Mouse (Mus musculus): Measurements from ENCODE around the gene Jade3. TPM values are rescaled to one million over a fixed set of nuclear protein-coding genes. Genes with fewer than 3 reads are reported as not detected.
"Not testable (repeated sequence)": the region's sequence is repeated elsewhere in the genome, so short reads cannot be mapped to it uniquely, and the experiment has no call there.

Jade3 gene
- polyA plus RNA-seq (2015; fragmentation: Nextera tagmentation; extraction: Ambion mirVana), result 8.0 and 8.3 TPM in 2 replicates

DNA sequence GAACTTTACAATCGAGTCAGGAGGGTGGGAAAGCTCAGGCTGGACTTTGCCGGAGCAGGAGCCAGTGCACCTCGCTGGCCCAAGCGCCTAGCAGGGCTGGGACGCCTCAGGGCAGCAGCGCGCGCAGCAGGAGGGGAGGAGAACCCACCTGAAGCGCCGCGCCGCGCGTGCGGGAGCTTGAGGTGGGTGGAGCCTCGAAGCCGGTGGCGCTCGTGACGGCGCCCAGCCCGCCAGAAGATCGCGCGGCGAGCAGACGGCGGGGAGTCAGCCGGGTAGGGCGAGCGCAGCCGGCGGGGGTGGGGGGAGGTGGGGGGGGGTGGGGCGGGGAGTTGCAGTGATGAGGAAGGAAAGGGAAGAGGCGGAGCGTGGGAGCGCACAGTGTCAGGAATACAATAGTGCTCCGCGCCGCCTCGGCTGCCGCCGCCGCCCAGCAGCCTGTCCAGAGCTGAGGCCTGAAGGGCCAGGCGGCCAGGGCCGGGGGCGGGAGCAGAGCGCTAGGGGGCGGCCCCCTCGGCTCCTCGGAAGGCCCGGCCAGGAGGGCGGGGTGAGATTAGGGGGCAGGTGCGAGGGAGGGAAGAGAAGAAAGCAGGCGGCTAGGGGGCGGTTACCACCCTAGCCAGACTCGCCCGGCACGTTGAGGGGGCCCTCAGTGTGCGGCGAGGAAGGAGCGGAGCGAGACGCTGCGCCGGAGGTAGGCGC lies at the start of gene Jade3:
TSS of gene Jade3 (plus strand) at position 549 of the 699 bp plus-strand sequence.
- Histone ChIP-seq H3K27me3 (replicated peaks; ENCODE audit: control insufficient read depth, insufficient read depth, low read length) (no peaks in the 10 kb centered on the region), H3K36me3 (ENCODE audit: control insufficient read depth, insufficient read depth, low read length) (no peaks in the 10 kb centered on the region), H3K4me3 (ENCODE audit: low read length) (peak within 1 kb of the TSS; percentile 62), H3K27ac (ENCODE audit: low read length) (peak within 1 kb of the TSS; percentile 74), H3K4me2 (ENCODE audit: low read depth, low read length) (peak within 1 kb of the TSS; percentile 52), H3K4me1 (ENCODE audit: control insufficient read depth, insufficient read depth, low read length) (no peaks in the 10 kb centered on the region), H3K9me3 (ENCODE audit: control insufficient read depth, low read length) (no peaks in the 10 kb centered on the region), H3K9ac (ENCODE audit: low read depth, low read length) (peak within 1 kb of the TSS; percentile 76)
- WGBS, result 21% methylated on average over 47 of the region's 67 CpGs
- ATAC-seq, result peak; percentile 98

DNA sequence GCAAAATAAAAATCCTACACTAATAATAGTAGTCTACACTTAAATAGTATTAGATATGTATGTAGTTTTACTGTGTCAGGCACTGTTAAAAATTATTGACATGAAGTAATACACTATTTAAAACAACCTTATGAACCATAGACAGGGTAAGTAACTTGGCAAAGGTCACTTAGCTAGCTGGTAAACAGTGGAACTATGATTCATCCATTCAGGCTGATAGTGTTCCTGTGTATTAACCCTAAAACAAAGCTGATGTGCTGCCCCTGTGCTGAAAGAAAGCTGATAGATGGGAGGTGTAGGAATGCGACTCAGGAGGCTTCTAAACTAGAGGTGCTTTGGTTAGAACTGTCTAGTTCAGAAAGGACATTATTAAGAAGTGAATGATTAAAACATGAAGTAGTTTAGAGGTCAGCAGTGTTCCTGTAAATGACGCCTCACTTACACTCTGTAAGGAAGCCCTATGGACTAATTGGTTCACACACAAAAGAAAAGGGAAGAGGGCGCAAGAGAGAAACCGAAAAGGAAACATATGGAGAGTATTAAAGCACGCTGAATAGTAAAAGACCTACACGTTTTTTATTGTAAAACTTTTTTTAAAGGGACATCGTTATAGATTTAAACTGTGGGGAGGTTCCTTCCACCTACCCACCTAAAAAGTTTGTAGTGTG lies 46.0 kb upstream of the Jade3 start:
- Histone ChIP-seq H3K4me3 (ENCODE audit: low read length) (no peak overlapping the region), H3K4me2 (ENCODE audit: low read depth, low read length) (no peak overlapping the region), H3K36me3 (ENCODE audit: control insufficient read depth, insufficient read depth, low read length) (no peaks in the 10 kb centered on the region), H3K27ac (ENCODE audit: low read length) (no peak overlapping the region), H3K9me3 (ENCODE audit: control insufficient read depth, low read length) (no peaks in the 10 kb centered on the region), H3K27me3 (replicated peaks; ENCODE audit: control insufficient read depth, insufficient read depth, low read length) (no peaks in the 10 kb centered on the region), H3K4me1 (ENCODE audit: control insufficient read depth, insufficient read depth, low read length) (no peaks in the 10 kb centered on the region), H3K9ac (ENCODE audit: low read depth, low read length) (no peak overlapping the region)
- WGBS, result 79% methylated on average over 7 of the region's 7 CpGs
- no peak for ATAC-seq

DNA sequence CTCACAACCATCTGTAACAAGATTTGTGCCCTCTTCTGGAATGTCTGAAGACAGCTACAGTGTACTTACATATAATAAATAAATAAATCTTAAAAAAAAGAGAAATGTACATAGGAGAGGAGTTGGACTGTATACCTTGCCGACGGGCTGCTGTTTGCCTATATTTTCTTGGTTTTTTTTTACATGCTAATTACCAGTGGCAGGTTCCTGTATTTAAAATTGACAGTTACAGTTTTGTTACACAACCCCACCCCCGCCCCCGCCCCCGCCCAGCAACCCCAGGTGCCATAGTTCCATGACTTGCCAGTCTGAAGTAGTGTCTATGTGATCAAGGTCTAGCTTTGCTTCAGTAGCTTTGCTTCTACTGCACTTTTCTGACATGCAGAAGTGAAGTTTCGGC lies 43.2 kb upstream of the Jade3 start:
- 91% methylated on average over 6 of the region's 6 CpGs for WGBS
- ATAC-seq, result no peak
- no peak overlapping the region for H3K27ac ChIP-seq (ENCODE audit: low read length)
- H3K4me2 ChIP-seq (ENCODE audit: low read depth, low read length), result no peak overlapping the region
- H3K9me3 ChIP-seq (ENCODE audit: control insufficient read depth, low read length), result no peaks in the 10 kb centered on the region
- no peak overlapping the region for H3K4me3 ChIP-seq (ENCODE audit: low read length)
- no peaks in the 10 kb centered on the region for H3K36me3 ChIP-seq (ENCODE audit: control insufficient read depth, insufficient read depth, low read length)
- H3K9ac ChIP-seq (ENCODE audit: low read depth, low read length), result no peak overlapping the region
- H3K27me3 ChIP-seq (replicated peaks; ENCODE audit: control insufficient read depth, insufficient read depth, low read length), result no peaks in the 10 kb centered on the region
- no peaks in the 10 kb centered on the region for H3K4me1 ChIP-seq (ENCODE audit: control insufficient read depth, insufficient read depth, low read length)

DNA sequence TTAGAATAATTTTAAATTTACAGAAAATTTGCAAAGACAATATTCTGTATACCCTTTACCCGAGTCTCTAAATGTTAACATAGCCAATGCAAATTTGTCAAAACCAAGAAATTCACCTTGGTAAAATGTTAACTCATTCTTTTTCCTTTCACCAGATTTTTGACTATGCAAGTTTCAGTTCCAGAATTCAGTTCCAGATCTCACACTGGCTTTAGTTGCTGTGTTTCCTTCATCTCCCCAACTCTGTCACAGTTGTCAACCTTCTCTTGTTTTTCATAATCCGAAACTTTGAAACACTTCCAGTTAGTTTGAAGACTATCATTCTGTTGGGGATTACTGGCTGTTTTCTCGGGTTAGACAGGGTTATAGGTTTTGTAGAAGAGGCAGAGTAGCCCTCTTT lies 38.5 kb upstream of the Jade3 start:
- H3K4me1 ChIP-seq (ENCODE audit: control insufficient read depth, insufficient read depth, low read length), result no peaks in the 10 kb centered on the region
- H3K27ac ChIP-seq (ENCODE audit: low read length), result no peak overlapping the region
- H3K36me3 ChIP-seq (ENCODE audit: control insufficient read depth, insufficient read depth, low read length), result no peaks in the 10 kb centered on the region
- ATAC-seq, result no peak
- H3K4me2 ChIP-seq (ENCODE audit: low read depth, low read length), result no peak overlapping the region
- 78% methylated on average over 3 of the region's 3 CpGs for WGBS
- H3K9ac ChIP-seq (ENCODE audit: low read depth, low read length), result no peak overlapping the region
- no peak overlapping the region for H3K4me3 ChIP-seq (ENCODE audit: low read length)
- H3K27me3 ChIP-seq (replicated peaks; ENCODE audit: control insufficient read depth, insufficient read depth, low read length), result no peaks in the 10 kb centered on the region
- no peaks in the 10 kb centered on the region for H3K9me3 ChIP-seq (ENCODE audit: control insufficient read depth, low read length)

DNA sequence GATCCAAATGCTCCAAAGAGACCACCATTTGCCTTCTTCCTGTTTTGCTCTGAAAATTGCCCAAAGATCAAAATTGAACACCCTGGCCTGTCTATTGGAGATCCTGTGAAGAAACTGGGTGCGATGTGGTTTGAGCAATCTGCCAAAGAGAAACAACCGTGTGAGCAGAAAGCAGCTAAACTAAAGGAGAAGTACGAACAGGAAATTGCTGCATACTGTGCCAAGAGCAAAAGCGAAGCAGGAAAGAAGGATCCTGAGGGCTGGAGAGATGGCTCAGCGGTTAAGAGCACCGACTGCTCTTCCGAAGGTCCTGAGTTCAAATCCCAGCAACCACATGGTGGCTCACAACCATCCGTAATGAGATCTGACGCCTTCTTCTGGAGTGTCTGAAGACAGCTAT lies 33.5 kb upstream of the Jade3 start:
- ATAC-seq; H3K4me1 ChIP-seq (ENCODE audit: control insufficient read depth, insufficient read depth, low read length); H3K4me2 ChIP-seq (ENCODE audit: low read depth, low read length); H3K27ac ChIP-seq (ENCODE audit: low read length); H3K4me3 ChIP-seq (ENCODE audit: low read length); H3K27me3 ChIP-seq (replicated peaks; ENCODE audit: control insufficient read depth, insufficient read depth, low read length); H3K36me3 ChIP-seq (ENCODE audit: control insufficient read depth, insufficient read depth, low read length); H3K9me3 ChIP-seq (ENCODE audit: control insufficient read depth, low read length); H3K9ac ChIP-seq (ENCODE audit: low read depth, low read length): not testable (repeated sequence)
- WGBS, result 93% methylated on average over 9 of the region's 9 CpGs

DNA sequence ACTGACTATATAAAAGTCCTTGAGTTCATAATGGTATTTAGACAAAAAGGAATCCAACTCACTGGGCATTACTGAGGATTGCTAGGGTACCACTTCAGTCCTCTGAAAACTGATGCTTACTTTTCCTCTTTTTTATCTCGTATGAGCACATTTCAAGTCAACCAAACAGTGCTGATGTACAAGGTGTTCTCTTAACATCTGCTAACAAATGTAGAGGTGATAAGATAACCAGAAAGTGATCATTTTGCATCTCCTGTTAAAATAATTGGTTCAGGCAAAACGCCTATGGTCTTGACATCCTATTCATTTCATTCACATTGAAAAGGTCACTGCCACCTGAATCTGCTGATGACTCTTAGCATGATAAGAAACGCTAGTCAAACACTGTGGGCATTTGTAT lies 32.5 kb upstream of the Jade3 start:
- no peak for ATAC-seq
- no peaks in the 10 kb centered on the region for H3K9me3 ChIP-seq (ENCODE audit: control insufficient read depth, low read length)
- H3K4me2 ChIP-seq (ENCODE audit: low read depth, low read length), result no peak overlapping the region
- H3K27ac ChIP-seq (ENCODE audit: low read length), result no peak overlapping the region
- H3K27me3 ChIP-seq (replicated peaks; ENCODE audit: control insufficient read depth, insufficient read depth, low read length), result no peaks in the 10 kb centered on the region
- no peak overlapping the region for H3K4me3 ChIP-seq (ENCODE audit: low read length)
- no peak overlapping the region for H3K9ac ChIP-seq (ENCODE audit: low read depth, low read length)
- no peaks in the 10 kb centered on the region for H3K4me1 ChIP-seq (ENCODE audit: control insufficient read depth, insufficient read depth, low read length)
- WGBS, result 55% methylated on average over 3 of the region's 3 CpGs
- no peaks in the 10 kb centered on the region for H3K36me3 ChIP-seq (ENCODE audit: control insufficient read depth, insufficient read depth, low read length)

DNA sequence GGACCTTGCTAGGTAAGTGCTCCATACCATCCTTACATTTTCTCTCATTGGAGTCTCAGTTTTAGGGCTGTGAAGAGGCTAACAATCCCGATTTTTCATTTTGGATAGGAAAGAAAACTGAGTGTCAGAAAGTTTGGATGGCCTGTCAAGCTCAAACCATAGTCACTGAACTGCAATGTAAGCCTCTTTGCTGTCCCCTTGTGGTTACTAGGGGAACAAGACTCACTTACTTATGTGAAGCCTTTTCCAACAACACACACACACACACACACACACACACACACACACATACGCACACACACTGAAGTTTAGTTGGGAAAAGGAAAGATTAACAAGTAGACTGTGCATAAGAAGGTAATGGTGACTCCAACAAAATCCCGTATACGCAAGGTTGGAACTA lies 21.4 kb upstream of the Jade3 start:
- Histone ChIP-seq H3K36me3 (ENCODE audit: control insufficient read depth, insufficient read depth, low read length) (no peaks in the 10 kb centered on the region), H3K27me3 (replicated peaks; ENCODE audit: control insufficient read depth, insufficient read depth, low read length) (no peaks in the 10 kb centered on the region), H3K4me2 (ENCODE audit: low read depth, low read length) (no peak overlapping the region), H3K9me3 (ENCODE audit: control insufficient read depth, low read length) (no peaks in the 10 kb centered on the region), H3K4me3 (ENCODE audit: low read length) (no peak overlapping the region), H3K4me1 (ENCODE audit: control insufficient read depth, insufficient read depth, low read length) (no peaks in the 10 kb centered on the region), H3K9ac (ENCODE audit: low read depth, low read length) (no peak overlapping the region), H3K27ac (ENCODE audit: low read length) (no peak overlapping the region)
- no peak for ATAC-seq
- WGBS, result 92% methylated on average over 4 of the region's 4 CpGs

DNA sequence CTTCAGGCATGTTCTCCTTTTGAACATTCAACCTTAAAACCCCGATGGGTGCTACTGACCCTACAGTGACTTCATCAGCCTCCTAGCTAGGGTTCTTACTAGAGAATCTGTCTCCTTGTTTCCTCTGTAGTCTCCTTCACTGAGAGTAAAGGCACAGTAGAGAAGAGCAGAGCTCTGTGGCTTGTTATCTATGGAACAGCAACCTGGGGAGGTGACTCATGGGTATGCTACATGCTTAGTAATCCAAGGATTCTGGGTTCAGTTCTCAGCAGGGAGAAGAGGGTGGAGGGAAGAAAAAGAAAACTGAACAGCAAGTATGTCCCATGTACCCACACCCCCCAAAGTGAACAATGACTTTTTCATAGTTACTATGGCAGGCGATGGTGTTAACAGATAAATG lies 18.6 kb upstream of the Jade3 start:
- Histone ChIP-seq H3K4me3 (ENCODE audit: low read length) (no peak overlapping the region), H3K27me3 (replicated peaks; ENCODE audit: control insufficient read depth, insufficient read depth, low read length) (no peaks in the 10 kb centered on the region), H3K9me3 (ENCODE audit: control insufficient read depth, low read length) (no peaks in the 10 kb centered on the region), H3K27ac (ENCODE audit: low read length) (no peak overlapping the region), H3K4me2 (ENCODE audit: low read depth, low read length) (no peak overlapping the region), H3K9ac (ENCODE audit: low read depth, low read length) (no peak overlapping the region), H3K36me3 (ENCODE audit: control insufficient read depth, insufficient read depth, low read length) (no peaks in the 10 kb centered on the region), H3K4me1 (ENCODE audit: control insufficient read depth, insufficient read depth, low read length) (no peaks in the 10 kb centered on the region)
- 93% methylated on average over 2 of the region's 2 CpGs for WGBS
- no peak for ATAC-seq

DNA sequence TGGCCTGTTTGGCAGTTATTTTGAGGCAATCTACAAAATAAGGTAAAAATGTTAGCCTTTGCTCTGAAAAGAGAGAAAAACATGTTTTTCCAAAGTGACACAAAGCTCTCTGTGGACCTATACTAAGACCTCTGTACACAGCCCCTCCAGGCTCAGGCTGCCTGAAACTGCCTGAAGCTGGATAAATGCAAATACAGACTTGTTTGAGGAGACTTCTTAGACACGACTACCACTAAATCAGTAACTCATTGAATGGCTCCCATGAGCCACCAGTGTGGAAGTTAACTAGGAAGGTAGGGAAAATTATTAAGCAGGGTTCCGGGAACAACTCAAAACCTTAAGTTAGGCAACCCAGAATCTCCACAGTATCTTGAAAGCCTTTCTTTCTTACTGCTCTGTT lies 17.8 kb upstream of the Jade3 start:
- 49% methylated on average over 2 of the region's 2 CpGs for WGBS
- 0 out of 2 replicates have a peak, but pooled peaks have one; percentile 46 for ATAC-seq
- H3K9ac ChIP-seq (ENCODE audit: low read depth, low read length), result no peak overlapping the region

More for the DNA sequence above, 17.8 kb upstream of the Jade3 start:
- no peaks in the 10 kb centered on the region for H3K36me3 ChIP-seq (ENCODE audit: control insufficient read depth, insufficient read depth, low read length)
- H3K4me1 ChIP-seq (ENCODE audit: control insufficient read depth, insufficient read depth, low read length), result no peaks in the 10 kb centered on the region
- no peak overlapping the region for H3K4me2 ChIP-seq (ENCODE audit: low read depth, low read length)
- H3K27me3 ChIP-seq (replicated peaks; ENCODE audit: control insufficient read depth, insufficient read depth, low read length), result no peaks in the 10 kb centered on the region
- no peak overlapping the region for H3K27ac ChIP-seq (ENCODE audit: low read length)
- H3K9me3 ChIP-seq (ENCODE audit: control insufficient read depth, low read length), result no peaks in the 10 kb centered on the region
- H3K4me3 ChIP-seq (ENCODE audit: low read length), result no peak overlapping the region
